Mouse (Mus musculus): Measurements from ENCODE around the gene Vmn1r93. TPM values are rescaled to one million over a fixed set of nuclear protein-coding genes. Genes with fewer than 3 reads are reported as not detected.
"Not testable (repeated sequence)": the region's sequence is repeated elsewhere in the genome, so short reads cannot be mapped to it uniquely, and the experiment has no call there.

The Vmn1r93 gene
- not detected in 2 replicates for polyA plus RNA-seq (2012; ENCODE audit: insufficient read depth, low replicate concordance)

DNA sequence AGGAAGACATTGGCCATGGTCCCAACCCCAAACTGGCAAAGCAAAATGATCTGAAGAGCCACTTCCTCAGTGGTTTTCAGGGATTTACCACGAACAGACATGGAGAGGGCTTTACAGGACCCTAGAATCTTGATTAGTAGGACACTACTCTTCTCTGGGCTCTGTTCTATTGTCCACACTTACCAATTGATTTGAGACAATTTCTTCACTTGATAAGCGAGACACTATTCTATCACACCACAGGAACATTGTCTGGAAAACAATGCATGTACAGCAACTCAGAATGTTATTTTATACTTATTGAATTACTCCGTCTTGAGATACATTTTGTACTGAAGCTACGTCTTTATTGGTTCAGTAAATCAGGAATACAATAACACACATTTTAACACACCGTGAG lies at the start of gene Vmn1r93:
Gene Vmn1r93, minus strand, starts transcription at position 101 of the 400 bp plus-strand sequence.
- not testable (repeated sequence) for H3K9me3 ChIP-seq; H3K27me3 ChIP-seq (replicated peaks); H3K4me3 ChIP-seq (replicated peaks); H3K36me3 ChIP-seq (replicated peaks; ENCODE audit: low read length); H3K4me1 ChIP-seq

DNA sequence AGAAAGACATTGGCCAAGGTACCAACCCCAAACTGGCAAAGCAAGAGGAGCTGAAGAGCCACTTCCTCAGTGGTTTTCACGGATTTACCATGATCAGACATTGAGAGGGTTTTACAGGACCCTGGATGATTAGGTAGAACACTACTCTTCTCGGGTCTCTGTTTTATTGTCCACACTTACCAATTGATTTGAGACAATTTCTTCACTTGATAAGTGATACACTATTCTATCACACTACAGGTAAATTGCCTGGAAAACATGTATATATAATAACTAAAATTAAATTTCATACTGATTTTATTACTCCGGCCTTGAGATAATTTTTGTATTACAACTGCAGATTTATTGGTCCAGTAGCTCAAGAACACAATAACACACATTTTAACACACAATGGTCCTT lies 29.4 kb upstream of the Vmn1r93 start, which contains the start of gene Vmn1r94:
Gene Vmn1r94, minus strand, starts transcription at position 101 of the 400 bp plus-strand sequence.
- H3K9me3 ChIP-seq; H3K4me3 ChIP-seq (replicated peaks); H3K36me3 ChIP-seq (replicated peaks; ENCODE audit: low read length); H3K27me3 ChIP-seq (replicated peaks); H3K4me1 ChIP-seq: not testable (repeated sequence)

DNA sequence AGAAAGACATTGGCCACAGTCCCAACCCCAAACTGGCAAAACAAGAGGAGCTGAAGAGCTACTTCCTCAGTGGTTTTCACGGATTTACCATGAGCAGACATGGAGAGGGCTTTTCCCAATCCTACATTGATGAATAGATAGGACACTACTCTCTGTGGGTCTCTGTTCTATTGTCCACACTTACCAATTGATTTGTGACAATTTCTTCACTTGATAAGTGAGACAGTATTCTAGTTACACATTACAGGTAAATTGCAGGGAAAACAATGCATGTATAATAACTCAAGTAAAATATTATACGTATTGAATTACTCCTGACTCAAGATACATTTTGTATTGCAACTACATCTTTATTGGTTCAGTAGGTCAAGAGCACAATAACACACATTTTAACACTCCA lies 16.4 kb downstream of the Vmn1r93 start, which contains the start of gene Gm16442:
Gene Gm16442, minus strand, starts transcription at position 101 of the 400 bp plus-strand sequence.
- not testable (repeated sequence) for H3K27me3 ChIP-seq (replicated peaks); H3K36me3 ChIP-seq (replicated peaks; ENCODE audit: low read length); H3K4me3 ChIP-seq (replicated peaks); H3K9me3 ChIP-seq; H3K4me1 ChIP-seq

DNA sequence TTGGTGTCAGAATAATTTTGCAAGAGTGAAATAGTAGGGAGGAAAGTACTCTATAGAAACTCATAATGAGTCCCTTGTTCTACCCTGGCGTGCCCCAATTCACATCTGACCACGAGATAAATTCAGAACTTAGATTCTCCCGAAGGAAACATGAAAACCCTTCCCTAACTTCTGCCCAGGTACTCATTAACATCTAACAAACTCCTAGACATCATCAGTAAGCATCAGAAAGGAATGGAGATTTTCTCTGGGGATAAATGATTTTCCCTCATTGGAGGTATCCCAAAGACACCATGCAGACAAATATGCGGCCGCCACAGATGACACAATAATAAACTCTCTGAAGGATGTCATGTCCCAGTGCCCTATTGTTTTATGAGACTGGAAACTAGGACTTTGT lies 39.5 kb downstream of the Vmn1r93 start, which contains the start of gene Vmn1r91:
Gene Vmn1r91, plus strand, starts transcription at position 301 of the 400 bp plus-strand sequence.
- not testable (repeated sequence) for H3K9me3 ChIP-seq; H3K27me3 ChIP-seq (replicated peaks); H3K36me3 ChIP-seq (replicated peaks; ENCODE audit: low read length); H3K4me3 ChIP-seq (replicated peaks); H3K4me1 ChIP-seq

Other genes with a start within 250 kb of the Vmn1r93 start
- gene Pvr, start 217.9 kb downstream of the Vmn1r93 start, polyA plus RNA-seq (2012; ENCODE audit: insufficient read depth, low replicate concordance), result 0.34 TPM in 1 of 2 replicates, not detected in the other
- gene Igsf23, start 188.3 kb downstream of the Vmn1r93 start, polyA plus RNA-seq (2012; ENCODE audit: insufficient read depth, low replicate concordance), result not detected in 2 replicates
- gene Ceacam20, start 173.7 kb downstream of the Vmn1r93 start, polyA plus RNA-seq (2012; ENCODE audit: insufficient read depth, low replicate concordance), result not detected in 2 replicates
- gene Nlrp9b, start 147.6 kb downstream of the Vmn1r93 start, polyA plus RNA-seq (2012; ENCODE audit: insufficient read depth, low replicate concordance), result not detected in 2 replicates
- not detected in 2 replicates for gene Vmn1r91, start 39.4 kb downstream of the Vmn1r93 start, polyA plus RNA-seq (2012; ENCODE audit: insufficient read depth, low replicate concordance)
- not detected in 2 replicates for gene Gm16442, start 16.5 kb downstream of the Vmn1r93 start, polyA plus RNA-seq (2012; ENCODE audit: insufficient read depth, low replicate concordance)
- not detected in 2 replicates for gene Vmn1r94, start 29.3 kb upstream of the Vmn1r93 start, polyA plus RNA-seq (2012; ENCODE audit: insufficient read depth, low replicate concordance)
- not detected in 2 replicates for gene Vmn1r95, start 54.6 kb upstream of the Vmn1r93 start, polyA plus RNA-seq (2012; ENCODE audit: insufficient read depth, low replicate concordance)
- not detected in 2 replicates for gene Gm6164, start 66.5 kb upstream of the Vmn1r93 start, polyA plus RNA-seq (2012; ENCODE audit: insufficient read depth, low replicate concordance)
- gene Gm4498, start 94.7 kb upstream of the Vmn1r93 start, polyA plus RNA-seq (2012; ENCODE audit: insufficient read depth, low replicate concordance), result not detected in 2 replicates
- gene Gm5890, start 123.7 kb upstream of the Vmn1r93 start, polyA plus RNA-seq (2012; ENCODE audit: insufficient read depth, low replicate concordance), result not detected in 2 replicates
- gene Gm4133, start 195.0 kb upstream of the Vmn1r93 start, polyA plus RNA-seq (2012; ENCODE audit: insufficient read depth, low replicate concordance), result not detected in 2 replicates
- not detected in 2 replicates for gene Gm5728, start 236.3 kb upstream of the Vmn1r93 start, polyA plus RNA-seq (2012; ENCODE audit: insufficient read depth, low replicate concordance)

Measured in megakaryocyte, embryonic 14.5 days (primary cell).